Mouse (Mus musculus) heart, adult 8-10 months (tissue): ENCODE data around the gene Grsf1. TPM values are rescaled to one million over a fixed set of nuclear protein-coding genes. Genes with fewer than 3 reads are reported as not detected.

Experiments
- DNase-seq: peaks from one replicate; pipeline ENCODE4 v3.0.0; 2022; ENCODE audit warnings: low spot score
- total RNA-seq, 4 experiments: library from RNA; stranded (reverse); gene quantifications; 2 replicates each; pipeline ENCODE4 v1.2.4; 2022

Grsf1 gene
- total RNA-seq, 4 experiments from 2014 or later, result 199 to 220 (median 209) TPM

- peak; percentile 55 for DNase-seq
These were observed 45.1 kb downstream of the Grsf1 start for GRCm38 (mm10) chr5:88630883-88631282.

GRCm38 (mm10) chr5:88629987-88630386 lies 46.0 kb downstream of the Grsf1 start:
- DNase-seq, result no peak

GRCm38 (mm10) chr5:88629125-88629524 lies 46.8 kb downstream of the Grsf1 start:
- DNase-seq, result no peak

GRCm38 (mm10) chr5:88627545-88627944 lies 48.4 kb downstream of the Grsf1 start:
- no peak for DNase-seq

- DNase-seq, result no peak
These were observed 59.0 kb downstream of the Grsf1 start for GRCm38 (mm10) chr5:88616988-88617387.

- DNase-seq, result no peak
These were observed 61.8 kb downstream of the Grsf1 start for GRCm38 (mm10) chr5:88614129-88614528.

Other genes with a start within 250 kb of the Grsf1 start
- not detected for gene Ambn, start 220.2 kb downstream of the Grsf1 start, total RNA-seq
- gene Enam, start 188.2 kb downstream of the Grsf1 start, total RNA-seq, result not detected
- under 1 TPM in 3 of 4 experiments, not detected in 1; 0.22 to 0.63 (median 0.37) TPM for gene Jchain, start 148.3 kb downstream of the Grsf1 start, total RNA-seq
- gene Utp3, start 121.7 kb downstream of the Grsf1 start, total RNA-seq, result 10 to 100 TPM; 17.8 to 25.6 (median 21.5) TPM
- 10 to 100 TPM; 12.8 to 16.1 (median 14.4) TPM for gene Rufy3, start 111.1 kb downstream of the Grsf1 start, total RNA-seq
- 10 to 100 TPM; 17.0 to 25.0 (median 20.9) TPM for gene Mob1b, start 44.7 kb upstream of the Grsf1 start, total RNA-seq
- gene Dck, start 88.8 kb upstream of the Grsf1 start, total RNA-seq, result 1 to 10 TPM; 1.8 to 2.7 (median 2.4) TPM
- 10 to 100 TPM; 34.4 to 37.7 (median 35.1) TPM for gene Slc4a4, start 210.6 kb upstream of the Grsf1 start, total RNA-seq